Mouse (Mus musculus) liver, embryonic 14.5 days (tissue): ENCODE results near the gene Ptpn11. TPM values are rescaled to one million over a fixed set of nuclear protein-coding genes. Genes with fewer than 3 reads are reported as not detected.

ENCODE experiments used
- ATAC-seq: fragments of 200-750 bp; cut with Nextera tagmentation; 2 replicates; pipeline ENCODE4 v1.8.0; 2017; ENCODE audit warnings: moderate number of reproducible peaks, mild to moderate bottlenecking, moderate library complexity; ENCODE audit not compliant: insufficient read depth
- DNase-seq, 3 experiments: peaks; one replicate each; pipeline ENCODE4 v3.0.0-alpha.2; 2012 to 2013; ENCODE audit warnings: low read depth in 3 of 3, low spot score in 3 of 3
- H3K27ac ChIP-seq: fragments of 300-500 bp; sonication (generic); 2 replicates; pipeline ENCODE4 v1.5.1; 2014; ENCODE audit warnings: moderate library complexity, mild to moderate bottlenecking, control low read depth, inconsistent platforms
- H3K27me3 ChIP-seq: fragments of 300-500 bp; sonication (generic); 2 replicates; pipeline ENCODE4 v1.6.1; 2014; ENCODE audit warnings: mild to moderate bottlenecking, low read length, moderate library complexity; ENCODE audit not compliant: control insufficient read depth, insufficient read depth
- H3K36me3 ChIP-seq: fragments of 300-500 bp; sonication (generic); replicated peaks from 2 replicates; pipeline ENCODE4 v1.6.1; 2014; ENCODE audit warnings: low read depth; ENCODE audit not compliant: control insufficient read depth, insufficient read depth
- H3K4me1 ChIP-seq, 2 experiments: fragments of 200-500 bp in 1 of 2; fragments of 300-500 bp in 1 of 2; sonication (generic) in 1 of 2; replicated peaks; 2 replicates each; pipeline ENCODE4 v1.6.1; 2012 to 2014; ENCODE audit warnings: antibody characterized with exemption in 1 of 2, inconsistent platforms in 1 of 2, low read length in 1 of 2; ENCODE audit not compliant: control insufficient read depth in 2 of 2, insufficient read depth in 2 of 2
- H3K4me2 ChIP-seq: fragments of 300-500 bp; sonication (generic); 2 replicates; pipeline ENCODE4 v1.6.1; 2014; ENCODE audit warnings: low read depth, mild to moderate bottlenecking, control low read depth, moderate library complexity
- H3K4me3 ChIP-seq, 2 experiments: fragments of 200-500 bp in 1 of 2; fragments of 300-500 bp in 1 of 2; sonication (generic) in 1 of 2; 2 replicates each; pipeline ENCODE4 v1.5.1; 2012 to 2014; ENCODE audit warnings: low read depth in 2 of 2, low read length in 2 of 2, mild to moderate bottlenecking in 2 of 2, control low read depth in 1 of 2, inconsistent platforms in 1 of 2, moderate library complexity in 1 of 2; ENCODE audit not compliant: insufficient read depth in 1 of 2
- H3K9ac ChIP-seq: fragments of 300-500 bp; sonication (generic); replicated peaks from 2 replicates; pipeline ENCODE4 v1.6.1; 2014; ENCODE audit warnings: mild to moderate bottlenecking, control low read depth, moderate library complexity
- H3K9me3 ChIP-seq: fragments of 300-500 bp; sonication (generic); 2 replicates; pipeline ENCODE4 v1.6.1; 2016; ENCODE audit warnings: low read length, mixed read lengths; ENCODE audit not compliant: control insufficient read depth
- CTCF ChIP-seq: IDR thresholded peaks from 2 replicates; pipeline ENCODE4 v1.5.1; 2016; ENCODE audit warnings: antibody characterized with exemption, low read depth, control low read depth
- EP300 ChIP-seq: IDR thresholded peaks from 2 replicates; pipeline ENCODE4 v1.6.1; 2016; ENCODE audit warnings: antibody characterized with exemption, low read depth
- WGBS: fragments of 180-500 bp; shearing (Covaris S2); extraction: QIAGEN DNeasy Blood & Tissue Kit; methylation state at CpG from one replicate; pipeline ENCODE4 v1.1.7; 2014; ENCODE audit not compliant: insufficient replicate concordance; 5-methylcytosine and 5-hydroxymethylcytosine counted together
- polyA plus RNA-seq, 2 experiments: library from polyadenylated mRNA; depleted of rRNA in 1 of 2; stranded (reverse) in 1 of 2; unstranded in 1 of 2; fragments of >200 nt; fragmentation: Nextera tagmentation in 1 of 2; extraction: Ambion mirVana in 1 of 2; gene quantifications; 2 replicates each; pipeline versions ENCODE4 v1.2.1 to v1.2.3; 2012 to 2014

The Ptpn11 gene
- polyA plus RNA-seq, 2 experiments = 10.0 to 13.7 TPM

DNA sequence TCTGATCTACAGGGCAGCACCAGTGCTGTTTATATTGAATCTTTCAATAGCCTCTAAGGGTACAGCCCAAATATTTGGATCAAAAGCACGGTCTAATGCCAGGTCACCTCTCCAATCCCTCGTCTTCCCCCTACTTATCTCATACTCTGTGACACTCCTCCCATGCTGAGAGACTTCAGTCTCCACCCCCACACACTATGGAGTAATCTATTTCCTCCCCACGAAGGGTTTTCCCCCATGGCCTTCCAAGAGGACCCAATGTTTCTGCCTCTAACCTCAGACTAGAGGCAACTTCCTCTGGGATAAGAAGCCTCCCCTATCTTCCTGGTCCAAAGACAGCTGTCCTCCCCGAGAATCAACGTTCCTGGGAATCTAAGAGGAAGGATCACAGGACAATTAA, 5.6 kb upstream of the Ptpn11 start:
- ATAC-seq = peak; percentile 63
- Histone ChIP-seq H3K4me2 (peak overlapping the region; percentile 40), H3K9me3 (no peaks in the 10 kb centered on the region), H3K36me3 (no peaks in the 10 kb centered on the region), H3K27me3 (no peaks in the 10 kb centered on the region), H3K27ac (peak overlapping the region; percentile 68), H3K4me1 (peaks cover 43 to 54% of the 10 kb centered on the region in 2 experiments), H3K9ac (peak overlapping the region; percentile 31; the same call in 1 of the 2 replicates), H3K4me3 (no peak overlapping the region)
- no peak for TF ChIP-seq CTCF
- no peak for TF ChIP-seq EP300
- 6% methylated on average over 5 of the region's 5 CpGs for WGBS
- no peak for DNase-seq

DNA sequence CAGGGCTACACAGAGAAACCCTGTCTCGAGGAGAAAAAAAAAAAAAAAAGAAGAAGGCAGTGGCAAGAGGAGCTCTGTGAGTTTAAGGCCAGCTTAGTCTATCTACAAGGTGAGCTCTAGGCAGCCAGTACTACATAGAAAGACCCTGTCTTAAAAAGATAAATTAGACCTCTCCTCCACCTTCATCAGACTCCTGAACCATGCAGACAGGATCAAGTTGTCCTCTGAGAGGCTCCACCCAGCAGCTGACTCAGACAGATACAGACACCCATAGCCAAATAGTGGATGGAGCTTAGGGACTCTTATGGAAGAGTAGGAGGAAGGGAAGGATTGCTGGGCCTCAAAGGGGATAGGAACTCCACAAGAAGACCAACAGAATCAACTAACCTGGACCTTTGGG, 3.0 kb upstream of the Ptpn11 start:
- 0% methylated on average over 1 of the region's 1 CpGs for WGBS
- H3K9ac ChIP-seq = no peak overlapping the region; the same call in 1 of the 2 replicates
- TF ChIP-seq CTCF (no peak), EP300 (peak; percentile 46)
- H3K9me3 ChIP-seq = no peaks in the 10 kb centered on the region
- H3K27me3 ChIP-seq = no peaks in the 10 kb centered on the region
- ATAC-seq (peak; percentile 63), DNase-seq (peak in 1 of 3 experiments; percentile 45)
- no peaks in the 10 kb centered on the region for H3K36me3 ChIP-seq
- no peak overlapping the region for H3K4me3 ChIP-seq
- H3K27ac ChIP-seq = peak overlapping the region; percentile 89
- peak overlapping the region; percentile 31 for H3K4me2 ChIP-seq
- H3K4me1 ChIP-seq = peaks cover 50 to 64% of the 10 kb centered on the region in 2 experiments

DNA sequence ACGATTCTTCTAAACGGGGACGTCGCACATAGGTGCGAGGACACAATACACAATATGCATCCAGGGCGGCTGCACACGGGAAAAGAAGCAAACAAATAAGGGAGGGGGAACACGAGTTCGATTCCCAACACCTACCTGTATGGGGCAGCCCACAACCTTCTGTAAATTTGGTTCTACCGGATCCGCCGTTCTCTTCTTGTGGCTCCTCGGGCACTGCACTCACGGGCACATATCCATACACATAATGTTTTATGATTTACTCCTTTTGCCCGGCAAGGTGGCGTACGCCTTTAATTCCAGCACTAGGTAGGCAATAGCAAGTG, 348 bp upstream of the Ptpn11 start:
- 12% methylated on average over 17 of the region's 17 CpGs for WGBS
- no peaks in the 10 kb centered on the region for H3K27me3 ChIP-seq
- peak overlapping the region; percentile 83 to 99 for H3K4me3 ChIP-seq
- peaks cover 39 to 52% of the 10 kb centered on the region in 2 experiments for H3K4me1 ChIP-seq
- TF ChIP-seq CTCF (no peak), EP300 (no peak)
- no peaks in the 10 kb centered on the region for H3K36me3 ChIP-seq
- peak overlapping the region; percentile 85 for H3K9ac ChIP-seq
- peak; percentile 30 for ATAC-seq
- DNase-seq = no peak
- peak overlapping the region; percentile 86 for H3K4me2 ChIP-seq
- H3K9me3 ChIP-seq = no peaks in the 10 kb centered on the region
- H3K27ac ChIP-seq = peak overlapping the region; percentile 80

DNA sequence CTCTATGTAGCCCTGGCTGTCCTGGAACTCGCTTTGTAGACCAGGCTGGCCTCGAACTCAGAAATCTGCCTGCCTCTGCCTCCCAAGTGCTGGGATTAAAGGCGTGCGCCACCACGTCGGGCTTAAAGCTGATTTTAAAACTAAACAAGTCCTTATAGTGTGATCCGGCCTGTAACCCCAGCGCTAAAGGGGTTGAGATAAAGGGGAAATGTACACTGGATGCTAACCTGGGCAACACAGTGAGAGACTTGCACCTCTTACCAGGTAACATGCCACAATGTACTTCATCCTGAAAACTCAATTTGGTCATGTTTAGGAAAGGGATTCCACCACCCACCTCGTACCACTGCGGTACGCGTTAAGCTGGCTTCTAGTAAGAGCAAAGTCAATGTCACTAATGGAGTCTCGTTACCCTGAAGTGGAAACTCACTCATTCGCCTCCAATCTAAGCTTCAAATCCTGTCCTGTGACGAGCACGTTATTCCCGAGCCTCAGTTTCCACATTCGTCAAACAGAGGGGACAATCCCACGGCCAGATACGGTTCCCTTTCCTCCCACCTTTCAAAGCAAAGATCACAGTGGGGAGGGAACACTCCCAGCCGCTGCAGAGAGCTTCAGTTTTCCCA, 874 bp downstream of the Ptpn11 start:
- H3K4me2 ChIP-seq = peak overlapping the region; percentile 67
- H3K4me3 ChIP-seq = peak overlapping the region; percentile 83 to 94
- no peaks in the 10 kb centered on the region for H3K27me3 ChIP-seq
- TF ChIP-seq EP300 (no peak), CTCF (no peak)
- DNase-seq (no peak), ATAC-seq (no peak)
- WGBS = 14% methylated on average over 21 of the region's 21 CpGs
- peak overlapping the region; percentile 6 for H3K27ac ChIP-seq
- no peaks in the 10 kb centered on the region for H3K9me3 ChIP-seq
- peaks cover 44 to 57% of the 10 kb centered on the region in 2 experiments for H3K4me1 ChIP-seq
- no peaks in the 10 kb centered on the region for H3K36me3 ChIP-seq
- H3K9ac ChIP-seq = peak overlapping the region; percentile 85

DNA sequence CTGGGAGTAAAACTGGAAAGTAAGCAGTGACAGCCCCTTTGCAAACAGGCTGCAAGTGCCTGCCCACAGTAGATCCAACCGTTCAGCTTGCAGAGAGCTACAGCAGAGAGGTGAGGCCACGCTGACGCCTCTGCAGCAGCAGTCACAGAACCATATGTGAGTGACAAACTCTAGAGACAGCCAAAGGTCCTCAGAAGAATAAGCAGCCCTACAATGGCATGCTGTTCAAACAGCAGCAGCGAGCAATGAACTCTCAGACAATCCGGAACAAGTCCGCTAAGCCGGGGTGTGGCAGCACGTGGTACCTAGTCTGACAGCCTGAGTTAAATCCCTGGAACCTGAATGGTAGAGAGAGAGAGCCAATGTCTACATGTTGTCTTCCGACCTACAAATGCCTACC, 2.0 kb downstream of the Ptpn11 start:
- WGBS = 51% methylated on average over 9 of the region's 9 CpGs
- no peak for ATAC-seq

More for the DNA sequence above, 2.0 kb downstream of the Ptpn11 start:
- Histone ChIP-seq H3K4me1 (peaks cover 44 to 63% of the 10 kb centered on the region in 2 experiments), H3K27ac (no peak overlapping the region), H3K9ac (no peak overlapping the region), H3K36me3 (no peaks in the 10 kb centered on the region), H3K27me3 (no peaks in the 10 kb centered on the region), H3K4me2 (peak overlapping the region; percentile 21), H3K9me3 (no peaks in the 10 kb centered on the region), H3K4me3 (0 out of 4 replicates have a peak overlapping the region, but pooled peaks of 1 of the 2 experiments have one; percentile 20)
- no peak for DNase-seq
- TF ChIP-seq EP300 (no peak), CTCF (no peak)
